ENCODE assay signal across 23 mouse cellular contexts in genomic region chr6:144864026-144864425, GRCm38 (mm10).
DNase-seq lines count a peak whose midpoint lies in the region; ATAC-seq lines count a peak whose summit lies in the region.
"Had no signal": no experiment of that assay in that cellular context is flagged by ENCODE, and none has a peak within 500 bp of the region (broad histone marks: within the 10 kb centered on the region; RNA-seq: fewer than 3 reads in every experiment).

No protein-coding gene starts in this region.

- H3K4me2 ChIP-seq in heart, embryonic 11.5 days, result no peak overlapping the region
- H3K4me2 ChIP-seq in midbrain, embryonic 15.5 days, result no peak overlapping the region
- H3K4me2 ChIP-seq in intestine, embryonic 16.5 days (ENCODE audit: low read depth, low read length), result no peak overlapping the region
- H3K4me2 ChIP-seq: forebrain, embryonic 13.5 days; hindbrain, embryonic 12.5 days; hindbrain, embryonic 15.5 days had no signal

- no peaks in the 10 kb centered on the region for H3K4me1 ChIP-seq in heart, embryonic 11.5 days (ENCODE audit: control insufficient read depth, insufficient read depth, low read length)
- peaks cover 7% of the 10 kb centered on the region; the same call in 1 of the 2 replicates for H3K4me1 ChIP-seq in midbrain, embryonic 15.5 days
- peaks cover 20% of the 10 kb centered on the region for H3K4me1 ChIP-seq in midbrain, embryonic 10.5 days
- H3K4me1 ChIP-seq in intestine, embryonic 16.5 days (ENCODE audit: control insufficient read depth, insufficient read depth, low read length), result no peaks in the 10 kb centered on the region
- H3K4me1 ChIP-seq: heart, embryonic 10.5 days; hindbrain, embryonic 12.5 days had no signal

- peak; percentile 36 for DNase-seq in heart, adult 11 months
- no peak for DNase-seq in midbrain, embryonic 10.5 days (ENCODE audit: low spot score)
- DNase-seq: adrenal gland, postnatal 10 days; adrenal gland, postnatal 36 days; B cell, adult 2 months; cerebellum, adult 11-12 months; cerebellum, adult 8-10 months; cerebellum, postnatal 10 days; cerebellum, postnatal 36 days; gastrocnemius, postnatal 25 days; heart, adult 2 months had no signal

- WGBS in heart, embryonic 11.5 days (ENCODE audit: insufficient replicate concordance), result 82% methylated on average over 6 of the region's 6 CpGs
- WGBS in midbrain, embryonic 15.5 days, result 28% methylated on average over 6 of the region's 6 CpGs
- 74% methylated on average over 6 of the region's 6 CpGs for WGBS in midbrain, embryonic 10.5 days
- WGBS in intestine, embryonic 16.5 days, result 71% methylated on average over 6 of the region's 6 CpGs

- H3K27me3 ChIP-seq in heart, embryonic 11.5 days (ENCODE audit: control insufficient read depth, insufficient read depth, low read length), result no peaks in the 10 kb centered on the region
- H3K27me3 ChIP-seq in midbrain, embryonic 15.5 days (replicated peaks), result no peaks in the 10 kb centered on the region
- H3K27me3 ChIP-seq in midbrain, embryonic 10.5 days (ENCODE audit: low read depth, poor library complexity, severe bottlenecking), result no peaks in the 10 kb centered on the region
- no peaks in the 10 kb centered on the region for H3K27me3 ChIP-seq in intestine, embryonic 16.5 days (replicated peaks; ENCODE audit: control insufficient read depth, insufficient read depth, low read length)
- H3K27me3 ChIP-seq: CH12.LX; forebrain, embryonic 13.5 days; hindbrain, embryonic 12.5 days; hindbrain, embryonic 15.5 days had no signal

- H3K9ac ChIP-seq in heart, embryonic 11.5 days (ENCODE audit: low read depth, low read length), result no peak overlapping the region
- no peak overlapping the region for H3K9ac ChIP-seq in midbrain, embryonic 15.5 days
- no peak overlapping the region for H3K9ac ChIP-seq in intestine, embryonic 16.5 days (ENCODE audit: low read depth, low read length)
- H3K9ac ChIP-seq: forebrain, embryonic 13.5 days; hindbrain, embryonic 12.5 days; hindbrain, embryonic 15.5 days had no signal

- H3K4me3 ChIP-seq in heart, embryonic 11.5 days (ENCODE audit: low read depth, low read length), result no peak overlapping the region
- H3K4me3 ChIP-seq in midbrain, embryonic 15.5 days, result no peak overlapping the region
- no peak overlapping the region for H3K4me3 ChIP-seq in midbrain, embryonic 10.5 days
- no peak overlapping the region for H3K4me3 ChIP-seq in intestine, embryonic 16.5 days (ENCODE audit: low read length)
- H3K4me3 ChIP-seq: forebrain, embryonic 10.5 days; forebrain, embryonic 13.5 days; heart, adult 2 months; heart, embryonic 10.5 days; hindbrain, embryonic 12.5 days; hindbrain, embryonic 15.5 days had no signal

- no peak for ATAC-seq in heart, embryonic 11.5 days (replicated peaks; ENCODE audit: insufficient number of reproducible peaks, low FRiP score, low TSS enrichment)
- peak; percentile 24; the same call in 1 of the 2 replicates for ATAC-seq in midbrain, embryonic 15.5 days (replicated peaks)
- 0 out of 2 replicates have a peak, but pooled peaks have one; percentile 19 for ATAC-seq in megakaryocyte-erythroid progenitor cell, adult 5-6 weeks (replicated peaks; ENCODE audit: low FRiP score, low TSS enrichment, poor library complexity, severe bottlenecking)
- ATAC-seq in intestine, embryonic 16.5 days, result no peak
- ATAC-seq: forebrain, embryonic 13.5 days; Patski had no signal

- H3K36me3 ChIP-seq in heart, embryonic 11.5 days (ENCODE audit: control insufficient read depth, insufficient read depth, low read length), result no peaks in the 10 kb centered on the region
- H3K36me3 ChIP-seq in midbrain, embryonic 15.5 days (replicated peaks), result no peaks in the 10 kb centered on the region
- no peaks in the 10 kb centered on the region for H3K36me3 ChIP-seq in midbrain, embryonic 10.5 days
- H3K36me3 ChIP-seq in intestine, embryonic 16.5 days (ENCODE audit: control insufficient read depth, insufficient read depth, low read length), result no peaks in the 10 kb centered on the region
- H3K36me3 ChIP-seq: forebrain, embryonic 10.5 days; G1E; heart, embryonic 10.5 days; hindbrain, embryonic 12.5 days; hindbrain, embryonic 15.5 days had no signal

- H3K9me3 ChIP-seq in heart, embryonic 11.5 days (replicated peaks; ENCODE audit: control insufficient read depth, low read length), result no peaks in the 10 kb centered on the region
- no peaks in the 10 kb centered on the region for H3K9me3 ChIP-seq in midbrain, embryonic 15.5 days
- no peaks in the 10 kb centered on the region for H3K9me3 ChIP-seq in midbrain, embryonic 10.5 days (replicated peaks)
- no peaks in the 10 kb centered on the region for H3K9me3 ChIP-seq in intestine, embryonic 16.5 days (ENCODE audit: control insufficient read depth, low read length)
- H3K9me3 ChIP-seq: forebrain, embryonic 10.5 days; forebrain, embryonic 13.5 days; heart, embryonic 10.5 days; hindbrain, embryonic 12.5 days; hindbrain, embryonic 15.5 days had no signal

- no peak overlapping the region for H3K27ac ChIP-seq in heart, embryonic 11.5 days (ENCODE audit: low read depth, low read length)
- no peak overlapping the region for H3K27ac ChIP-seq in midbrain, embryonic 15.5 days
- H3K27ac ChIP-seq in midbrain, embryonic 10.5 days (replicated peaks), result no peak overlapping the region
- no peak overlapping the region for H3K27ac ChIP-seq in intestine, embryonic 16.5 days (ENCODE audit: low read length)
- H3K27ac ChIP-seq: forebrain, embryonic 10.5 days; forebrain, embryonic 13.5 days; heart, adult 2 months; heart, embryonic 10.5 days; hindbrain, embryonic 12.5 days; hindbrain, embryonic 15.5 days had no signal

Comparison
In these comparisons a context has a peak if more than half of its experiments do, and no peak if none do; other contexts are left out.
1. ATAC-seq: peak in midbrain, embryonic 15.5 days (single experiment) and megakaryocyte-erythroid progenitor cell, adult 5-6 weeks (single experiment); none in heart, embryonic 11.5 days (single experiment) and intestine, embryonic 16.5 days (single experiment).